Mouse (Mus musculus) thymus, postnatal 25 days (tissue): ENCODE data around the gene Ssb.
A peak's percentile ranks its signal among the peaks of the same experiment; 100 is the strongest.

Source experiments
- DNase-seq: peaks from one replicate; pipeline ENCODE4 v3.0.0; 2022

Gene Ssb

DNA sequence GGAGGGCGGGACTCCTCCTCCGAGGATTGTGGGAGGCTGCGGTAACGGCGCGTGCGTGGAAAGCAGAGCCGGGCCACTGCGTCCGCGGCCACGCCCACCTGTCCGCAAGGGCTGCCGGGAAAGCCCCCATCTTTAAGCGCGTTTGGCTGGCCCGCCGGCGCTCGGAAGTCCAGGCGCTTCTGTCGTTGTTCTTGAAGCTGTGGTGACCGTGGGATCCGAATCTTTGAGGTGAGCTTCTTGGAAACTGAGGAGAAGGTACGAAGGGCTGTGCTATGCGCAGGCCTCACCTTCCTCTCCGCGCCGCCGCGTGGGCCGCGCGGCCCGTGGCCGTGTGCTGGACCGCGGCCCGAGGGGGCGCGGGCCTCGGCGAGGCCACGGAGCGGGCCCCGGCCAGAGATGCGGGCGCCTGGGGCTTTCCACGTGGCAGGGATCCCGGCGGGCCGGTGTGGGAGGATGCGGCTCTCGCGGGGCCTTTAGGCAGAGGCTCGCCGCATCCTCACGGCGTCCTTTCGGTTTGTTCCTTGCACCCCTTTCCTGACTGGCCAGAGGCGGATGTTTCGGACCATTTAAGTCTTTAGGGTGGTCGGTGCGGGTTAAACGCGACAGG lies at the start of gene Ssb:
Gene Ssb, plus strand, starts transcription at position 78 of the 607 bp plus-strand sequence.
- peak; percentile 93 for DNase-seq

DNA sequence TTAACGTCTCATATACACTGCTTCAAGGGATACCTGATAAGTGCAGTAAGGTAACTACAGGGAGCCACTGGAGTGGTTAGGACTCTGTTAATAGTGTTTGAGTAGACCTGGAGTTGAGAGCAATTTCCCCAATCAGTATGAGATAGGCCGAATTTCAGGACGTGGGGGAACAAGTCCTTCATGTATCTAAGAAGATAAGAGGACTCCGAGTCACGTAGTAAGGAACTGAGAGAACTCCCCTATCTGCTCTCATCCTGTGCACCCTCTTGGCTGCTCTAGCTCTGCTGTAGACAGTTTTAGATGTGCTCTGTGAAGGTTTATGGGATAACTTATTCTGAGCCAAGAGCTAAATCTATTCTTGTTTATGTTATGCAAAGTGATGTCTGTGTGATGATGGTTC lies 44.8 kb upstream of the Ssb start:
- DNase-seq: no peak

- no peak for DNase-seq
These were observed 42.8 kb upstream of the Ssb start for GRCm38 (mm10) chr2:69818350-69819085.

- DNase-seq: no peak
These were observed 41.2 kb upstream of the Ssb start for GRCm38 (mm10) chr2:69820201-69820600.

- peak; percentile 30 for DNase-seq
These were observed 39.7 kb upstream of the Ssb start, which contains the start of gene Klhl23 for GRCm38 (mm10) chr2:69821711-69822110. Gene Klhl23, plus strand, starts transcription at chr2:69821944.

DNA sequence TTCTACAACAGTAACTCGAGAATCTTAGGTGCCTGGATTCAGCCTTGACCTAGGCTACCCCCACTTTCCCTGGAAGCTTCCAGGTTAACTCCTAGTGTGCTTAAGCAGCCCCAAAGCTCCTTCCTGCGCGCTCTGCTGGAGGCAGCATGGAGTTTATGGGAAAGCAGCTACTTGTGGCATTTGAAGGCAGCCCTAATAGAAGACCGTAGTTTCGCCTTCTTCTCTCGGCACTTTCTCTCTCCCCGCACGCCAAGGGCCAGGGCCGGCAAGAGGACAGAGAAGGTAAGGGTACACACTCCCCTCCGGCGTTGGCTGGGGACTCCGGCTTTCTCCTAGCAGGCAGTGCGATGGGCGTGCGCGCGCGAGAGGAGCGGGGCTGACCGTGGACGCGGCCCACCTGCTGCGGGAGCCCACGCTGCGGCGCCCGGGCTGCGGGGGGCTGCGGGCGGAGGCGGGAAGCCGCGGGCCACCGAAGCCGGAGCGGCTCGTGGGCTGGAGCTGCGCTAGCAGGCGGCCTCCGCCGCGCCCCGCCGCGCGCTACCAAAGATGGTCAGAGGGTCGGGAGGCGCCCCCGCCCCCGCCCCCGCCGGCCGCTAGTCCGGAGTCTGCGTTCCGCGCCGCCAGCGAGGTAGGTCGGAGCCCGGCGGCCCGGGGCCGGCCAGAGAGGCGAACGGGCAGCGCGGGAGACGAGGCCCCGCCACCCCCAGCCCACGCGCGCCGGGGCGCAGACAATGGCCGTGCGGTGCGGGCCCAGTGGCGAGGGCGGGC lies 38.8 kb upstream of the Ssb start:
- DNase-seq: peak; percentile 30

DNA sequence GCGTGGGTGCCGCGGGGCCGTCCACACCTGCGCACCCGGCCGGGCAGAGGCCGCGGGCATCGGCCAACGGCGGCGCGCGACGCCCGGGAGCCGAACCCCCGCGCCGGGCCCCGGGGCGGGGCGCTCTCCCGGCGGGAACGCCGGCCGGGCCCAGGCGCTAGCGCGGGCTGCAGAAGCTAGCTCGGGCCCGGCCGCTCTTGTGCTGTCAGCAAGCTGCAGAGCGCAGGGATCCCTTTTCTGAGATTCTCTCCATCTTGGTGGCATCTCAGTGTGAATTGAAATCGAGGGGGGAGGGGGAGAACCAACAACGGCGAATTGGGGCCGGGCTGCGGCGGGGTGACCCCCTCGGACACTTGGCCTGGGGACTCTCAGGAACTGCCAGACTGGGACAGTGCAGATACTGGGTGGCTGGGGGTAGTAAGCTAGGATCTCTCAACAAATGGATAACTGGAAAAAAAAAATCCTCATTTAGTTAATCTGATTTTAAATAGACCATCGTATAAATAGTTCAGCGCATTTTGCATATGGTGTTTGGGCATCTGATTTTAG lies 38.2 kb upstream of the Ssb start:
- peak; percentile 21 for DNase-seq

DNA sequence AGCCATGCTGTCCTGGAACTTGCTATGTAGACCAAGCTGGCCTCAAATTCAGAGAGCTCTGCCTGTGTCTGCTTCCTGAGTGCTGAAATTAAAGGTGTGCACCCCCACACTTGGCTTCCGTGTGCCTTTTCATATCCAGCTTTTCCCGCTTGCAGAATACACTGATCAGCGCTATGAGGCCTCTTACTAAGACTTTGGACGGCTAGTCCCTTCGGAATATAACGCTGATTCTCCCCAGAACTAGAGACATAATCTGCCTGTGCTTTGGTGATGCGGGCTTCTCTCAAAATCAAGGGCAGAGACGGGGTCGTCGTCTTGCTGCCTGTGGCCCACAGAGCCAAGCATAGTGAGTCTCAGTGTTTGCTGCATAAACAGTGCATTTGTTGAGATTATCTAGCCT lies 35.5 kb upstream of the Ssb start:
- no peak for DNase-seq

DNA sequence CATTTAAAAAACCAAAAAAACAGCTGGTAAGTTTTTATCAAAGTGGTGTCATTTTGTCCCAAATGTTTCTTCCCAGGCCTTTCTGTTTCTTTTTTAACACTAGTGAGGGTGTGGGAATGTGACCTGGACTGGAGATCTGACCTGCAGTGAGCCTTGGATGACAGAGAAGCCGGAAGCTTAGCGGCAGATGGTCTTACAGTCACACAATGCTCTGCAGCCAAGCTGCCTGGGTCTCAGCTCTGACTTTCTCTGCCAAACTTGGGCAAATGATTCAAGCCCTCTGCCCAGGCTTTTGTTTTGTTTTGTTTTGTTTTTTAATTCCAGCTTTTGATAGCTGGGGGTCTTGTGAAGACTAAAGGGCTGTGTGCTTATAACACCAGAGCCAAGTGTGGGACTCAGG lies 35.0 kb upstream of the Ssb start:
- DNase-seq: no peak

- DNase-seq: no peak
These were observed 33.3 kb upstream of the Ssb start for GRCm38 (mm10) chr2:69828031-69828430.

DNA sequence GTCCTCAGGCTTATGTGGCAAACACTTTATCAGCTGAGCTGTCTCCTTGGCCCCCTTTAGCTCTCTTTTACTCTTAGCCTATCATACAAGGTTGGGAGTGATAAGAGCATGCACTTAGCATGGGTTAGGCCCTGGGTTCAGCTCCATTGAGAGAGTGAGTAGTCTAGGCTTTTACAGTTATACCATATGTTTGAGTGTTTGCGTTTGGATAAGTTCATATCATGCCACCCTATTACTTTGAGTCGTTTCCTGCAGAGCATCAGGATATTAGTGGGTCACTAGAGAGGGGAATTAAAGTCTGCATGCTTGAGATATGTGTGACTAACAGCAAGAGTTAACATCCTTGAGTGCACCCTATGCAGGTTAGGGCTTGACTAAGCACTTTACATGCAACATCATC lies 31.7 kb upstream of the Ssb start:
- DNase-seq: no peak

GRCm38 (mm10) chr2:69830116-69830515 lies 31.2 kb upstream of the Ssb start:
- no peak for DNase-seq

DNA sequence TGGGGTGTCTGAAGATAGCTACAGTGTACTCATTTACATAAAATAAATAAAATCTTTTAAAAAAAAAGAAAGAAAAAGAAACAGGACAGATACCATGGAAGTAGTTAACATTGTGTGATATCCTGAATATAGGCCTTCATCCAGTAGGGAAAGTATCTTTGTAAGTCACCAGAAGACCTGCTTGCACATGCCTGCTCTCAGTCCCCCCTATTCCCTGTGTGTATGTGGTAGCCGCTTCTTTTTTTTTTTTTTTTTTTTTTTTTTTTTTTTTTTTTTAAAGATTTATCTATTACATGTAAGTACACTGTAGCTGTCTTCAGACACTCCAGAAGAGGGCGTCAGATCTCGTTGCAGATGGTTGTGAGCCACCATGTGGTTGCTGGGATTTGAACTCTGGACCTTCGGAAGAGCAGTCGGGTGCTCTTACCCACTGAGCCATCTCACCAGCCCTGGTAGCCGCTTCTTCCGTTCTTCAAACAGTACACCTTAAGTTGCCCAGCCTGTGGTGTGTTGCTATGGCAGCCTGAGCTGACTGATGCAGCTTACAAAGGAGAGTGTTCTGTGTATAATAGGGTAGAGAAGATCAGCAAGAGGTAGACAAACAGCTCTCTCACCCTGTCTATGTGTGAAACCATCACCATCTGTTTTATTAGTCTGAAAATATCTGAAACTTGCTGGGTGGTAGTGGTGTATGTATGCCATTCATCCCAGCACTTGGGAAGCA lies 24.0 kb upstream of the Ssb start:
- no peak for DNase-seq

DNA sequence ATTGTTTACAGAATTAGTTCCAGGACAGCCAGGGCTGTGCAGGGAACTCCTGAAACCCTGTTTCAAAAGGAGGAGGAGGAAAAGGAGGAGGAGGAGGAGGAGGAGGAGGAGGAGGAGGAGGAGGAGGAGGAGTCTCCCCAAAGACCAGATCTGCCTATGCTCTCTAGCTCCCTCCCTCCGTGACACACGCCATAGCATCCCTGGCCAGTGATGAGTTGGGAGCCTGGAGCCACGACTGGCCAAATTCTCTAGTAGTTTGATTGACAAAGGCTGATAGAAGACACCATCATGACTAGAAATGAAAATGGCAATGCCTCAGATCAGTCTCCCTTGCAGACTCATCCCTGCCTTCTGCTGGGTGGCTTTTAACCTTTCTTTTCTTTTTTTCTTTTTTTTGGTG lies 23.4 kb upstream of the Ssb start:
- DNase-seq: no peak

- no peak for DNase-seq
These were observed 22.7 kb upstream of the Ssb start for GRCm38 (mm10) chr2:69838707-69839106.

DNA sequence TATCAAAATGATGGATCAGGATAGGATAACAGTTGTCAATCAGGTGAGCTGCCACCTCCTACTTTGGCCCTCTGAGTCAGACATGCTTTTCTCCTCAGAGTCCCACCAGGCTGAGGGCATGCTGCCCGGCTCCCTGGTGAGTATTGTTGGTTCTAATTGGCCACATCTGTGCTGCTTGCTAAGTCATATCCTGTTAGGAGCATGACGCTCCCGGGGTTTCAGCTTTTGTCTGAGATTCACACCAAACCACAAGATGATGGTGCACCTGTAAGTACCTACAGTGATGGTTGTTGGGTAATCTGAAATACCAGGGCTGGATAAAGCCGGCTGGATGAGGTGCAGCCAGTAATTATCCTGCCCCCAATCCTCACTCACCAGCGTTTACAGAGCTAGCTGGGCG lies 21.1 kb upstream of the Ssb start:
- DNase-seq: no peak

DNA sequence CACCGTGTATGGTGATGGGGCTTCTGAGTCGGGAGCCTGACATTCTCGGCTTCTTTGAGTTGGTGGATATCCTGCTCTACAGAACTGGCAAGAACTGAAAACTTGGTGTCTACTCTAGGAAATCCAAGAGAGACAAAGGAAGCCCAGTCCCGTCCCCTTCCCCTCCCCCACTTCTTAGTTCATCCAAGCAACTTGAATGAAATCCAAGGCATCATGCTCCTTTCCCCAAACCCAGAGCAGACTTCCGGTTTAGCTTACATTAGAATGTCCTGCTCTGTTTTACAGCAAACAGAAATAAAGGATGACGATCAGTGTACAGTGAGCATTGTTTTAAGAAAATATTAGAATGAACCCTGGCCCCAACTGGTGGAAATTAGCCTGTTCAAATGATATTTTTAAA lies 12.1 kb upstream of the Ssb start:
- no peak for DNase-seq

DNA sequence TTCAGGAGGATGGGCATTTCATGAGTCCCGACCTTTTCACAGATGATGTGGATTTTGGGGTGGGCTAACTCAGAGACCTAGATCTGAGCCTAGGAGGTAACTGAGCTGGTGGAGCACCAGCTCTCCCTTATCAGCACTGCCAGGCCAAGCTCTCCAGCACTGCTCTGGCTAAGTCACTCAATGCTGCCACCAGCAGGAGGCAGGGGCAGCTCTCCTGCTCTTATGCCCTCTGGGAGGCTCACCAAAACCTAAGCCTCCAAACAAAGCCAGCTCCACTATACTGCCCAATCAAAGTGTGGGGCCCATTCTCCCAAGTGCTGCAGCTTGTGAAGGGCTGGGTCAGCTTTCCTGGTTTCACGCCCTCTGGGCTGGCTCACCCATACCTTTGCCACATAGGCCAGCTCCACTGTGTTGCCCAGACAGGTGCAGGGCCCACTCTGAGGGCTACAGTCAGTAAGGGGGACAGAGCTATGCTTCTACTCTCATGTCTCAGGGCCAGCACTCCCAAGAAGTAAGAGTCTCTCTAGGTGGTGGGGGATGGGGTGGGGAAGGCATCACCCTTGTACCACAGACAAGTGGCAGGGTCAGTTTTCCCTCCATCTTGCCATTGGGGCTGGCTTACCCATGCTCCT lies 9.8 kb upstream of the Ssb start:
- no peak for DNase-seq

DNA sequence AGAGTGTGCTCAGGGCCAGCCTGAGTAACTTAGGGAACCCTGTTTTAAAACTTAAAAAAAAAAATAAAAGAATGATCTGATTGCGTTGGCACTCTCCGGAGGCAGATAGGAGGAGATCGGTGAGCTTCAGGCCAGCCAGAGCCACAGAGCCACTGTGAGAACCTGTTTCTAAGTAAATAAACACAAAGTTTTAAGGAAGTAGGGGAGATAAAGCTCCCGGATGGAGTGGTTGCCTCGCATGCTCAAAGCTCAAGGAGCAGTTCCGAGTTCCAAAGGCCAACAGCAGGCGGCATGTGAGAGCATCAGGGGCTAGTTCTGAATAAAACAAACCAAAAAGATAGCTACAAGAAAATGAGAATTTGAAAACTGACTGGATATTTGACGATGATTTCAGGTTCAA lies 5.0 kb upstream of the Ssb start:
- DNase-seq: peak; percentile 22

- DNase-seq: no peak
These were observed 3.5 kb upstream of the Ssb start for GRCm38 (mm10) chr2:69857882-69858281.

DNA sequence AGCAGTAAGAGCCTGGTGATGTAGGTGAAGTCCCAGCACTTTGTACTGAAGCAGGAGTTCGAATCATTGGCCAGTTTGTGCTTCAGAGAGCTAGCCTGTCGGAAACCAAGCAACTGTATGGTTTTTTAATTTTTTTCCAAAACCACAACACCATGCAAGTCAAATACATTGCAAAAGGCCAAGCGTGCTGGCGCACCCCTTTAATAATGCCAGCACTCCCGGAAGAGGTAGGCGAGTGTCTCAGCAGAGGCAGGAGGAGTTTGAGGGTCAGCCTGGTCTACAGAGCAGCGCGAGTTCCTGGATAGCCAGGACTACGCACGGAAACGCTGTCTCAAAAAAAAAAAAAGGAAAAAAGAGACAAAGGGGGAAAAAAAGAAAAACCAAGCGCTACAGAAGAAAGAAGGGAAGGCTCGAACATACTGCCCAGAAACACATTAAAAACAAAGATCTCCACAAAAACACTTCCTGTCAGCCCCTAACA lies 350 bp upstream of the Ssb start:
- DNase-seq: peak; percentile 46

DNA sequence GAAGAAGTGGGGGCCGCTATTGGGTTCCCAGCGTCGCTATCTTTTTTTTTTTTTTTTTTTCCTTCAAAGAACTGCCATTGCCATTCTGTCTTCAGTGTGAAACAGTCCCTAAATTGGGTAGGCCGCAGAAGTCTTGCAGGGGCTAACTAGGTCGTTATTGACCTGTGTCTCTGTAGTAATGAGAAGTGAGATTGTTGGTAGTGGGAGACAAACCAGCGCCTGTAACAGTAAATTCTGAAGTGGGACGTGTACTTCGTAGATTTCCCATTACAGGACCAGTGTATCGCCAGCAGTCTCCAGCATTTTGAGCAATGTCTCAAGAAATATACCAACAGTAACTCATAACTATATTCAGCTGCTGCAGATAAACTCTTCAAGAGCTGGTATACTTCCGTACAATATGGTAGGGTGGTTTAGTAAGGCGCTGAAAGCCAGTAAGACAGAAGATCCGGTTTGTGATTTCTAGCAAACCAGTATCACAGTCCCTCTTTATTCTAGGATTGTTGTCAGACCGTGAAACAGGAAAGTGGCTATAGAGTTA lies 825 bp downstream of the Ssb start:
- DNase-seq: peak; percentile 14
